Mouse (Mus musculus): ENCODE measurements around the gene Lifr. TPM values are rescaled to one million over a fixed set of nuclear protein-coding genes. Genes with fewer than 3 reads are reported as not detected.

Gene Lifr
- polyA plus RNA-seq (2017; shearing (Covaris generic)), result 0.21 TPM

GRCm38 (mm10) chr15:7090211-7090765 is at the start of gene Lifr:
TSS of gene Lifr (plus strand) at chr15:7090614.

Other genes starting within 250 kb of the Lifr start
- not detected for gene Osmr, start 215.6 kb upstream of the Lifr start, polyA plus RNA-seq (2017; shearing (Covaris generic))